Mouse (Mus musculus): ENCODE results near the gene Ankrd28.
"Not testable (repeated sequence)": the region's sequence is repeated elsewhere in the genome, so short reads cannot be mapped to it uniquely, and the experiment has no call there.

Ankrd28 gene

GRCm38 (mm10) chr14:31830571-31831369 is at the start of gene Ankrd28:
Ankrd28 (minus strand) TSS chr14:31830651.
- DNase-seq (ENCODE audit: low read depth, low spot score), result peak; percentile 93

GRCm38 (mm10) chr14:31879456-31879855 is 49.0 kb upstream of the Ankrd28 start:
- DNase-seq (ENCODE audit: low read depth, low spot score), result no peak

DNA sequence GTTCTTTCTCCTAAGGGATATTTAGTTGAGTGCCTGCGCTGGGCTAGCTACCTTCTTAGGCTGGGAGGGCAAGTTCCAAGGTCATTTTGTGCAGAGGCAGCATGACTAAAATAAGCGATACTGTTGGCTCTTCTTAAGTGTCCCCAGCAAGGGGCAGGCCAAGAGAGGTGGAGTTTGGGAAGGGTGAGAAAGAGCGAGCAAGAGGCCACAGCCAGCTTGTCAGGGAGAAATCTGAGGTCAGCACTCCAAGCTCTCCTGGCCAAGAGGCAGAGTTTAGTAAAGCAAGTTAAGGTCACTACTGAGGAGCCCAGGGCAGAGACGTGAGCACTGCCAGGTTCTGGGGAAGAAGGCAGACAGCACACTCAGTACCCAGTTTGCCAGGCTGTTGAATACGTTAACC is 41.7 kb upstream of the Ankrd28 start:
- no peak for DNase-seq (ENCODE audit: low read depth, low spot score)

GRCm38 (mm10) chr14:31870436-31870835 is 40.0 kb upstream of the Ankrd28 start:
- DNase-seq (ENCODE audit: low read depth, low spot score), result no peak

GRCm38 (mm10) chr14:31868591-31868990 is 38.1 kb upstream of the Ankrd28 start:
- no peak for DNase-seq (ENCODE audit: low read depth, low spot score)

- not testable (repeated sequence) for DNase-seq (ENCODE audit: low read depth, low spot score)
Measured at GRCm38 (mm10) chr14:31866366-31866765, 35.9 kb upstream of the Ankrd28 start.

GRCm38 (mm10) chr14:31858679-31859078 is 28.2 kb upstream of the Ankrd28 start:
- DNase-seq (ENCODE audit: low read depth, low spot score), result no peak

GRCm38 (mm10) chr14:31857096-31857975 is 26.9 kb upstream of the Ankrd28 start:
- peak; percentile 25 for DNase-seq (ENCODE audit: low read depth, low spot score)

- no peak for DNase-seq (ENCODE audit: low read depth, low spot score)
Measured at GRCm38 (mm10) chr14:31856007-31856406, 25.6 kb upstream of the Ankrd28 start.

- no peak for DNase-seq (ENCODE audit: low read depth, low spot score)
Measured at GRCm38 (mm10) chr14:31854667-31855066, 24.2 kb upstream of the Ankrd28 start.

GRCm38 (mm10) chr14:31843571-31843970 is 13.1 kb upstream of the Ankrd28 start:
- no peak for DNase-seq (ENCODE audit: low read depth, low spot score)

- DNase-seq (ENCODE audit: low read depth, low spot score), result no peak
Measured at GRCm38 (mm10) chr14:31832022-31832421, 1.6 kb upstream of the Ankrd28 start.

DNA sequence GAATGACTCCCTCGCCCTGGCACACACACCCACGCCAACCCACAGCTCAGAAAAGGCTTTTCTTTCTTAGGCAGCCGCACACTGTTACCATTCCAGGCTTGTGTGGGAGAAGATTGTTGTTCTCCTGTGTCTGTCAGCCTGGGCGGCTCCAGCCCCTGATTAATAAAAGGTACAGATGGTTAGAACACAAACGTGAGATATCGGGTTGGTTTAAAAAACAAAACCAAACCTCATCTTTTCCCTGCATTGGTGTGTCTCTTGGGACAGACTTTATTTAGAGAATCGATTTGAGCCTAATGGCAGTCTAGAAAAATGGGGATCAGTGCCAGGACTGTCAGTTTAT is 890 bp upstream of the Ankrd28 start:
- no peak for DNase-seq (ENCODE audit: low read depth, low spot score)

DNA sequence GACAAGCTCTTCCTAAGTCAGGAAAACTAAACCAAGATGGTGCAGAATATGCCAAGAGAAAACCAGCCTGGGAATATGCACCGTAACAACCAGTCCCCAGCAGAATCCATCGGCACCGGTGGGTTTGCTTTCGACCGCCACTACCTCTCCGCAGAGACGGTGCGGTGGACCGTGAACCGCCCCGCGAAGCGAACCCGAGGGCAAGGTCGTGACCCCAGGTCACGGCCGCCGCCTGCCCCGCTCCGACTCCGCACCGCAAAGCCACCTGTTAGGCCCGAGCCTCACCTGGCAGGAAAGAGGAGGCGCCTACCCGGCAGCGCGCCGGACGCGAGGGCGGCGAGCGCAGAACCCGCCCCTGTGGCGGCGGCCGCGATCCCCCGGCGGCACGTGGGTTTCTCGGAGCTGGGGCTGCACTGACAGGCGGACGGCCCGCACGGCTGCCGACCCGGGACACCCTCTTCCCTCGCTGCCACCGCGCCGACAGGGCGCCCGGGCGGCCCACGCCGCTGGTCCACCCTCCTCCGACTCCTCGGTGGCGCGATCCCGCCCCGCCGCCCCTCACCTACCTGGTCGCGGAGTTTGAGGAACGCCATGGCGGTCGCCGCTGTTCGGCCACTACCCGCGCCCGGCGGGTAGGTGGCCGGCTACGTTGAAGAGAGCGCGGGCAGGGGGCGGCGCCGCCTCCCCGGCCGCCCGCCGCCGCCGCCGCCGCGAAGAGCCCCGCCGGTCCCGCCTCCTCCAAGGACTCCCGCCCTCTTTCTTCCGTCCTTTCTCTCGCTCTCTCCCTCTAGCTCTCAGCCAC is 489 bp downstream of the Ankrd28 start:
- DNase-seq (ENCODE audit: low read depth, low spot score), result peak; percentile 14

DNA sequence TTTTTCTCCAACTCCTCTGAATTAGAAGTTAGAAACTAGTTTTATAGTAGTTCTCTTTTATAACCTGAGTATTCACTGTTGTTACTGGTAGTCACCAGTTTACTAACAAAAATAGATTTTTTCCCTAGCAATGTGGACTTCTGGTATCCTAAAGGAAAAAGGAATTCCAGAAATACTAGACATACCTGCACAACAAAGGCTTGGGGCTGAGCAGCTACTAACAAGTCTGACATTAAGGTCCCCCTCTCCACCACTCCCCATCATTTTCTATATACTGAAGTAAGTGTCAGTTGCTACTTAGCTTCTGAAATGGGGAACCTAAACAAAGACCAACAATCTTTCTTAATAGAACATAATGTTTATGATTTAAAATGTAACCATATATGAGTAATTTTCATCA is 3.2 kb downstream of the Ankrd28 start:
- no peak for DNase-seq (ENCODE audit: low read depth, low spot score)

- DNase-seq (ENCODE audit: low read depth, low spot score), result no peak
Measured at GRCm38 (mm10) chr14:31809942-31810341, 20.5 kb downstream of the Ankrd28 start.

- DNase-seq (ENCODE audit: low read depth, low spot score), result no peak
Measured at GRCm38 (mm10) chr14:31803791-31804190, 26.7 kb downstream of the Ankrd28 start.

GRCm38 (mm10) chr14:31800976-31801375 is 29.5 kb downstream of the Ankrd28 start:
- no peak for DNase-seq (ENCODE audit: low read depth, low spot score)

DNA sequence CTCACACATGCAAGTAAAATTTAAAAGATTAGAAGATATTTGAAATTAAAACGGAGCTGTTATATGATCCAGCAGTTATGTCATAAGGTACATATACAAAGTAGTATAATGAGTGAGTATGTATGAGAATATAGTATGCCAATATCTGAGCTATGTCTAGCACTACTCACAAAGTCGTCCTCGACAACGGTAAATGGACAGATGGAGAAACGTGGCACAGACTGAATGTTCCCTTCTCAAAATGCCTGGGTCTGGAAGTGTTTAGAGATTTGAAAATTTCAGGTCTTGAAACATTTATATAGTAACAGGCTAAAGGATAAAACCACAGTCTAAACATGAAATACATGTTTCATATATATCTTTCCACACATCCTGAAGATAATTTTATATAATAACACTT is 30.0 kb downstream of the Ankrd28 start:
- DNase-seq (ENCODE audit: low read depth, low spot score), result no peak

DNA sequence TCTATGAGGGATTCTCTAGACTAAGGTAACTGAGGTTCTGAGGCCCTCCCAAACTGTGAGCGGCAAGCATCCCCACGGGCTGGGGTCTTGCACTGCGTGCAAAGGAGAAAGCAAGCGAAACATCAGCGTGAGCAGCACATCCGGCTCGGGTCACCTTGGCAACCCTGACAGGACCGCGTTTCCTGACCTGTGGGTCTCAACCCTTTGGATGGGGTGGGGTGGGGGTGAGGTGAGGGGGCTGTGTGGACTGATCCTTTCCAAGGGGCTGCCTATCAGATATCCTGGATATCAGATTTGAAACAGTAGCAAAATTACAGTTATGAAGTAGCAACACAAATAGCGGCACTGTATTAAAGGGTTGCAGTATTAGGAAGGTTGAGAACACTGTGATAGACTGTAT is 31.5 kb downstream of the Ankrd28 start:
- no peak for DNase-seq (ENCODE audit: low read depth, low spot score)

DNA sequence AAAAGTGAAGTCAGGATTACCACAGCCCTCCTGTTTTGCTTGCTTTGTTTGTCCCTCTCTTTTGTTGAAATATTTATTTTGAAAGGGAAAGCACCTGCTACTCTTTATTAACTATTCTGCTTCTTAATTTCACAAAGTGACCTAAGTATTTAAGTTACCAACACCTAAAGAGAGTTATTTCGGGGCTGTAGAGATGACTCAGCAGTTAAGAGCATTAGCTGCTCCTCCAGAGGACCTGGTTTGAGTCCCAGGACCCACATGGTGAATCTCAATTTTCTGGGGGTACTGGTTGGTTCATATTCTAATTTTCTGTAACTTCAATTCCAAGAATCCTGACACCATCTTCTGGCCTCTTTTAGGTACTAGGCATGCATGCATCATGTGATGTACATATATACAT is 34.9 kb downstream of the Ankrd28 start:
- DNase-seq (ENCODE audit: low read depth, low spot score), result no peak

- no peak for DNase-seq (ENCODE audit: low read depth, low spot score)
Measured at GRCm38 (mm10) chr14:31794776-31795126, 35.7 kb downstream of the Ankrd28 start.

All from forelimb bud, embryonic 11.5 days (tissue).